Mouse (Mus musculus) midbrain, postnatal 0 days (tissue): ENCODE measurements around the gene BC025920. TPM values are rescaled to one million over a fixed set of nuclear protein-coding genes. Genes with fewer than 3 reads are reported as not detected.
A peak's percentile ranks its signal among the peaks of the same experiment; 100 is the strongest.

Experiments used
- ATAC-seq: fragments of 200-750 bp; cut with Nextera tagmentation; 2 replicates; pipeline ENCODE4 v1.8.0; 2017; ENCODE audit warnings: moderate number of reproducible peaks, mild to moderate bottlenecking, moderate TSS enrichment, moderate library complexity; ENCODE audit not compliant: low FRiP score
- DNase-seq: peaks from one replicate; pipeline ENCODE4 v3.0.0-alpha.2; 2015; ENCODE audit warnings: low spot score
- H3K27ac ChIP-seq: fragments of 300-500 bp; sonication (generic); 2 replicates; pipeline ENCODE4 v1.5.1; 2014; ENCODE audit warnings: low read depth, mild to moderate bottlenecking, low read length, mixed read lengths
- H3K27me3 ChIP-seq: fragments of 300-500 bp; sonication (generic); 2 replicates; pipeline ENCODE4 v1.6.1; 2014; ENCODE audit warnings: low read length, control low read depth, mixed read lengths; ENCODE audit not compliant: insufficient read depth
- H3K36me3 ChIP-seq: fragments of 300-500 bp; sonication (generic); 2 replicates; pipeline ENCODE4 v1.6.1; 2014; ENCODE audit warnings: low read length, control low read depth, mixed read lengths; ENCODE audit not compliant: insufficient read depth
- H3K4me1 ChIP-seq: fragments of 300-500 bp; sonication (generic); 2 replicates; pipeline ENCODE4 v1.6.1; 2014; ENCODE audit warnings: mild to moderate bottlenecking, control low read depth, antibody characterized with exemption, low read length, mixed read lengths; ENCODE audit not compliant: insufficient read depth
- H3K4me2 ChIP-seq: fragments of 300-500 bp; sonication (generic); 2 replicates; pipeline ENCODE4 v1.6.1; 2014; ENCODE audit warnings: low read depth, mild to moderate bottlenecking, low read length, mixed read lengths; ENCODE audit not compliant: poor library complexity, severe bottlenecking
- H3K4me3 ChIP-seq: fragments of 300-500 bp; sonication (generic); 2 replicates; pipeline ENCODE4 v1.5.1; 2014; ENCODE audit warnings: low read depth, mild to moderate bottlenecking, low read length, moderate library complexity
- H3K9ac ChIP-seq: fragments of 300-500 bp; sonication (generic); replicated peaks from 2 replicates; pipeline ENCODE4 v1.6.1; 2014; ENCODE audit warnings: mild to moderate bottlenecking, low read length, moderate library complexity, mixed read lengths; ENCODE audit not compliant: poor library complexity, severe bottlenecking
- H3K9me3 ChIP-seq: fragments of 300-500 bp; sonication (generic); 2 replicates; pipeline ENCODE4 v1.6.1; 2016; ENCODE audit warnings: low read length, control low read depth
- CTCF ChIP-seq: IDR thresholded peaks from 2 replicates; pipeline ENCODE4 v1.5.1; 2016; ENCODE audit warnings: antibody characterized with exemption, mild to moderate bottlenecking
- WGBS: fragments of 180-500 bp; shearing (Covaris S2); extraction: QIAGEN DNeasy Blood & Tissue Kit; methylation state at CpG from one replicate; pipeline ENCODE4 v1.1.7; 2014; 5-methylcytosine and 5-hydroxymethylcytosine counted together
- polyA plus RNA-seq: library from polyadenylated mRNA; unstranded; fragments of >200 nt; fragmentation: Nextera tagmentation; extraction: Ambion mirVana; gene quantifications from 2 replicates; pipeline ENCODE4 v1.2.1, GENCODE M21; 2015
- total RNA-seq: library from RNA; depleted of rRNA; stranded (reverse); fragments of >200 nt; gene quantifications from 2 replicates; pipeline ENCODE4 v1.2.3, GENCODE M21; 2014

BC025920 gene
- total and polyA plus RNA-seq, 2 experiments from 2014 or later = 1.2 to 1.6 TPM

DNA sequence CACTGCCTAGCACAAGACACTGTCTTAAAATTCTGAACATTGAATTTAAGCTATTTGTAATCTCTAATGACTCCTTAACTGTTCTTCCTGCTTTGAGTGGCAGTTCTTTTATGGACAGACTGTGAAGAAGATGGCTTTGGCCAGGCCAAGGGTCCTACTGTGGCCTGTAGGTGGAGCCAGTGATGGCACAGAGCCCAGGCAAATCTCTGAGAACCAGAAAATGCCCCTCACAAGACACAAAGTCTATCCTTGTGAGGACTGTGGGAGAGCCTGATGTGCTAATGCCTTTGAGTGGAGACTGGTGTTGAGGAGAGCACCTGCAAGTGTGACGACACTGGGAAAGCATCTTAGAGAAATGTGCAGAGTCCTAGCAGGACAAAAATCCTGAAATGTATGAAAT is 2.2 kb downstream of the BC025920 start:
- no peaks in the 10 kb centered on the region for H3K36me3 ChIP-seq
- TF ChIP-seq CTCF = peak; percentile 57
- H3K4me1 ChIP-seq = 0 out of 2 replicates have a peak, but pooled peaks cover 4% of the 10 kb centered on the region
- ATAC-seq (no peak), DNase-seq (no peak)
- H3K4me2 ChIP-seq = no peak overlapping the region
- H3K4me3 ChIP-seq = no peak overlapping the region
- H3K27ac ChIP-seq = no peak overlapping the region
- H3K9ac ChIP-seq = no peak overlapping the region
- WGBS = 96% methylated on average over 1 of the region's 1 CpGs
- no peaks in the 10 kb centered on the region for H3K27me3 ChIP-seq
- no peaks in the 10 kb centered on the region for H3K9me3 ChIP-seq

DNA sequence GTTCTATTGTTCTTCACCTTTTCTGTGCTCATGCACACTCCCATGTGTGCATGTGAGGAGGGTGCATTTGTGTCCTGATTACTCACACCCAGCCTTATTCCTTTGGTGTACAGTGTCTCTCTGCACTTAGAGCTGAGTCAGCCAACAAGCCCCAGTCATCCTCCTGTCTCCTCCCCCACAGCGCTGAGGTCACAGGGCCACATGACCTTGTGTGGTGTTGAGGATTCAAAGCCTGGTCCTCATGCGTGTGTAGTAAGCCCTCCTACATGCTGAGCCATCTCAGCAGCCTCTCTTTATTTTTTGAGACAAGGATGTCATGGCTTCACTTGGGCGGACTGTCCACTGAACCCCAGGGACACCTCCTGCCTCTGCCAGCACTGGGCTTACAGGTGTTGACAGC is 6.7 kb downstream of the BC025920 start:
- DNase-seq (no peak), ATAC-seq (no peak)
- no peak overlapping the region for H3K4me3 ChIP-seq
- no peak overlapping the region for H3K4me2 ChIP-seq
- no peaks in the 10 kb centered on the region for H3K36me3 ChIP-seq
- H3K27me3 ChIP-seq = no peaks in the 10 kb centered on the region
- H3K9ac ChIP-seq = no peak overlapping the region
- no peak overlapping the region for H3K27ac ChIP-seq
- WGBS = 71% methylated on average over 3 of the region's 3 CpGs
- no peaks in the 10 kb centered on the region for H3K4me1 ChIP-seq
- no peaks in the 10 kb centered on the region for H3K9me3 ChIP-seq
- no peak for TF ChIP-seq CTCF

DNA sequence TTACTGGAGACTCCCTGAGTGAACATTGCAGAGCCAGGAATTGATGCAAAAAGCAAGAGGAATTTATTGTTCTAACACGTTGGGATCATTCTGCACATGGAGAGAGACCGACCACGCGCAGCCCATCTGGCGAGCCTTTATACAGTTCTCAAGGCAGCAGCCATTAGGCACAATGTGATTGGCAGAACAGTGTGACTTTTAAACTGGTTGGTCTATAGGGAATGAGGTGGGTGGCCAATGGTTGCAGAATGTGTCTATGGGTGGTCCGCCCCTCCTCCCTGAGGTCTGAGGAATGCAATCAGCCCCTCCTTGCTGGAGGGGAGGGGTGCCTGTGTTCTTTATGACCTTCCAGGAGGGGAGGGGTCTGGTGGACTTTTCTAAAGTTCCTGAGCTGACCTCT is 9.4 kb downstream of the BC025920 start:
- no peak overlapping the region for H3K9ac ChIP-seq
- no peak overlapping the region for H3K4me3 ChIP-seq
- WGBS = 76% methylated on average over 6 of the region's 6 CpGs

DNA sequence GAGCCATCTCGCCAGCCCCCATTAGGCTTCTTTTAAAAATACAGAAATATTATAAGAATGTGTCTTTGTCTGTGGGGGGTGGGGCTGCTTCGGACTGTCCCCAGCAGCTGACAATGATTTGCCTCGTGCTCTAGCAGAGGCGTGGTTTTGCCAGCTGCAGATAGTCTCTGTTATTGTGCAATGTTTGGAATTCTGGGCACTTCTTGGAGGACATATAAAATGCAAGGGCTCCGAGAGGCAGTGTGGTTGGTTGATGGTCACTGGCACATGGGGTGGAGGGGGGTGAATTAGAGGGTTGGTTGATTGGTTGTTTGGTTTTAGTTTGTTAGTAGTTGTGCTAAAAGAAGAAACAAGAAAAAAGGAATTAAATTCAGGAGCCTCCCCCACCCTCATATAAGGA is 13.9 kb downstream of the BC025920 start:
- no peaks in the 10 kb centered on the region for H3K4me1 ChIP-seq
- WGBS = 91% methylated on average over 5 of the region's 5 CpGs
- no peak overlapping the region for H3K27ac ChIP-seq
- H3K27me3 ChIP-seq = no peaks in the 10 kb centered on the region
- no peak overlapping the region for H3K9ac ChIP-seq
- DNase-seq (no peak), ATAC-seq (no peak)
- no peak overlapping the region for H3K4me2 ChIP-seq
- H3K9me3 ChIP-seq = no peaks in the 10 kb centered on the region
- H3K4me3 ChIP-seq = no peak overlapping the region
- peaks cover 15% of the 10 kb centered on the region for H3K36me3 ChIP-seq
- no peak for TF ChIP-seq CTCF

More for the DNA sequence above, 9.4 kb downstream of the BC025920 start:
- no peak for TF ChIP-seq CTCF
- Histone ChIP-seq H3K4me1 (no peaks in the 10 kb centered on the region), H3K36me3 (no peaks in the 10 kb centered on the region), H3K27me3 (no peaks in the 10 kb centered on the region), H3K27ac (no peak overlapping the region), H3K9me3 (no peaks in the 10 kb centered on the region), H3K4me2 (no peak overlapping the region)
- no peak for ATAC-seq
- no peak for DNase-seq

DNA sequence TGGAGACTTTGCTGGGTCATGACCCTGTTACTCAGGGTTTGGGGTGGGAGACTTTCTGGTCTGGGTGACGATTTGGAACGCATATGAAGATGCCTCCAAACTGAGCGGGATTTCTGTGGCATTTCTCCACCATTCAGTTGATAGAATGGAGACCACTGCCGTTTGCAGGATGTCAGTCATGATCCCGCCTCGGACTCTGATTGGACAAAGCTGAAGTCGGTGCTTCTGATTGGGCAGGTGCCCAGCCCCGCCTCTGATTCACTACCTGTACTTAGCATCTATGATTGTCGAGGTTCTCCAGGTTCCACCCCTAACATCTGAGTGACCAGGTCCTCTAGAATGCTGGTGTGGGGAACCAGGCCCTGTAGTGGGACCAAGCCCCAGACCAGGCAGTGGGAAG is 14.7 kb downstream of the BC025920 start:
- Histone ChIP-seq H3K27me3 (no peaks in the 10 kb centered on the region), H3K4me1 (no peaks in the 10 kb centered on the region), H3K27ac (no peak overlapping the region), H3K4me2 (no peak overlapping the region), H3K36me3 (peaks cover 15% of the 10 kb centered on the region), H3K9me3 (no peaks in the 10 kb centered on the region), H3K4me3 (no peak overlapping the region), H3K9ac (no peak overlapping the region)
- DNase-seq (no peak), ATAC-seq (no peak)
- TF ChIP-seq CTCF = no peak
- WGBS = 57% methylated on average over 9 of the region's 9 CpGs

DNA sequence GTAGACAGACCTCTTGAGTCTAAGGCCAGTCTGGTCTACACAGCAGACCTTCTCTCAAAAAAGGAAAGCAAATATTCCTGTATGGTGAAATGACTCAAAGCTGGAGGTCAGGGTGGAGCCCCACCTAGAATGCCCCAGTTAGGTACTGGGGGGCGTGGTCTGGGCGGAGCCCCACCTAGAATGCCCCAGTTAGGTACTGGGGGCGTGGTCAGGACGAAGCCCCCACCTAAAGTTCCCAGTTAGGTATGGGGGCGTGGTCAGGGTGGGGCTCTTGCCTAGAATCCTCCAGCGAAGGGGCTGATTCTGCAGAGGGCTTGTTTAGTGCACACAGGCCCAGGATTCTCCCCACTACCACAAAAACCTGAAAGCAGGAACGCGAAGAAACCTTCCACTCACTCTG is 17.4 kb downstream of the BC025920 start:
- no peak overlapping the region for H3K4me2 ChIP-seq
- H3K4me3 ChIP-seq = no peak overlapping the region
- TF ChIP-seq CTCF = no peak
- DNase-seq = no peak
- no peak overlapping the region for H3K27ac ChIP-seq
- no peaks in the 10 kb centered on the region for H3K27me3 ChIP-seq
- H3K9ac ChIP-seq = no peak overlapping the region
- no peaks in the 10 kb centered on the region for H3K9me3 ChIP-seq
- ATAC-seq = no peak
- peaks cover 15% of the 10 kb centered on the region for H3K36me3 ChIP-seq
- H3K4me1 ChIP-seq = peaks cover 6% of the 10 kb centered on the region; the same call in 1 of the 2 replicates
- WGBS = 57% methylated on average over 8 of the region's 8 CpGs
